Mouse (Mus musculus): ENCODE measurements around the gene Lcn8.

GRCm38 (mm10) chr2:25633616-25634015, 19.3 kb upstream of the Lcn8 start:
- TF ChIP-seq CTCF (IDR thresholded peaks at IDR 0.05) (no peak), EP300 (IDR thresholded peaks at IDR 0.05) (no peak)

All from lung, postnatal 0 days (tissue).